Mouse (Mus musculus) testis, adult 2 months (tissue): ENCODE results near the gene Cbx1.

Experiments
- CTCF ChIP-seq: fragments of 200-500 bp; IDR thresholded peaks from 2 replicates; pipeline ENCODE4 v1.5.1; 2012; ENCODE audit warnings: low read depth, mild to moderate bottlenecking, inconsistent platforms, low read length, moderate library complexity; ENCODE audit not compliant: control insufficient read depth, insufficient read depth, insufficient replicate concordance
- POLR2A ChIP-seq: fragments of 200-500 bp; IDR thresholded peaks from 2 replicates; pipeline ENCODE4 v1.6.1; 2012; ENCODE audit warnings: low read depth, mild to moderate bottlenecking, inconsistent platforms, low read length, moderate library complexity; ENCODE audit not compliant: control insufficient read depth

GRCm38 (mm10) chr11:96743000-96743399 is 45.9 kb upstream of the Cbx1 start:
- TF ChIP-seq CTCF (no peak), POLR2A (no peak)
